Mouse (Mus musculus) lung, adult 2 months (tissue): ENCODE measurements around the gene Idh3b.

Experiments used
- CTCF ChIP-seq: fragments of 200-500 bp; IDR thresholded peaks from 2 replicates; pipeline ENCODE4 v1.5.1; 2011; ENCODE audit warnings: mild to moderate bottlenecking, low read length, control low read depth; ENCODE audit not compliant: insufficient read depth
- POLR2A ChIP-seq: fragments of 200-500 bp; IDR thresholded peaks from 2 replicates; pipeline ENCODE4 v1.6.1; 2011; ENCODE audit warnings: low read depth, mild to moderate bottlenecking, control low read depth, low read length, borderline replicate concordance; ENCODE audit errors: extremely low read depth

- no peak for TF ChIP-seq POLR2A
- TF ChIP-seq CTCF, result no peak
These were observed 4.1 kb downstream of the Idh3b start for GRCm38 (mm10) chr2:130280224-130280623.
